Mouse (Mus musculus): ENCODE data around the gene Mmp15. TPM values are rescaled to one million over a fixed set of nuclear protein-coding genes. Genes with fewer than 3 reads are reported as not detected.
"Not testable (repeated sequence)": the region's sequence is repeated elsewhere in the genome, so short reads cannot be mapped to it uniquely, and the experiment has no call there.

The Mmp15 gene
- polyA plus RNA-seq, 1 experiment from 2014 or later, result 21.4 TPM

DNA sequence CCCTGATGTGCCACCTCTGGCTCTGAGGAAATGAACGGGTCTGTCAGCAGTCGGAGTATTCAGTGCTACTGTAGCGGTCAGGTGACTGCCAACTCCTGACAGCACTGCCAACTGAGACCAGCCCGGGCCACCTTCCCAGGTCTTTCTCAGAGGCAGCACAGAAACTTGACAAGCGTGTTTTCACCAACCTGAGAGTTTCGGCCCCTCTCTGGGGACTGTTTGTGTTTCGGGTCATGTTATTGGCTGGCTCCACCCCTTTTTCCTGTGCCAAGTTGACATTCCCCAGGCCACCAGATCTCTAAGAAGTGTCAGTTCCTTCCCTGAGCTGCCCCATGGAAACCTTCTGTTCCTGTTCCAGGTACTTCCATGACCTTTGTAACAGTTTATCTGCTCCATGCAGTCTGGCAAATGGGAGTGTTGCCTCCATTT lies 25.8 kb downstream of the Mmp15 start:
- ATAC-seq (replicated peaks; ENCODE audit: low FRiP score, low TSS enrichment, low read depth) (peak; percentile 70), DNase-seq (ENCODE audit: low spot score) (peak; percentile 71)
- Histone ChIP-seq H3K4me1 (replicated peaks; ENCODE audit: control insufficient read depth, insufficient read depth, low read length) (peaks cover 9% of the 10 kb centered on the region), H3K27ac (ENCODE audit: low read depth) (peak overlapping the region; percentile 72), H3K27me3 (replicated peaks; ENCODE audit: control insufficient read depth, insufficient read depth, low read length) (no peaks in the 10 kb centered on the region), H3K4me3 (ENCODE audit: low read depth, low read length) (no peak overlapping the region), H3K4me2 (ENCODE audit: low read length) (no peak overlapping the region), H3K9me3 (ENCODE audit: control insufficient read depth, low read length) (no peaks in the 10 kb centered on the region), H3K9ac (ENCODE audit: low read length) (no peak overlapping the region), H3K36me3 (ENCODE audit: control insufficient read depth, insufficient read depth, low read length) (no peaks in the 10 kb centered on the region)
- WGBS, result 17% methylated on average over 7 of the region's 7 CpGs

DNA sequence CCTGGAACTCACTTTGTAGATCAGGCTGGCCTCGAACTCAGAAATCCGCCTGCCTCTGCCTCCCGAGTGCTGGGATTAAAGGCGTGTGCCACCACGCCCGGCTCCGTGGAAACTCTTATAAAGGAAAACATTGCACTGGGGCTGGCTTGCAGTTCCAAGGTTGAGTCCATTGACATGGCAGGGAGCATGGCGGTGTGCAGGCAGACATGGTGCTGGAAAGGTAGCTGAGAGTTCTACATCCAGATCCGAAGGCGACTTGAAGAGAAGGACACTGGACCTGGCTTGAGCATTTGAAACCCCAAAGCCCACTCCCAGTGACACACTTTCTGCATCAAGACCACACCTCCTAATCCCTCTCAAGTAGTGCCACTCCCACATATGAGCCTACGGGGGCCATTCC lies 26.9 kb downstream of the Mmp15 start:
- not testable (repeated sequence) for H3K4me2 ChIP-seq (ENCODE audit: low read length); H3K27me3 ChIP-seq (replicated peaks; ENCODE audit: control insufficient read depth, insufficient read depth, low read length); H3K4me1 ChIP-seq (replicated peaks; ENCODE audit: control insufficient read depth, insufficient read depth, low read length); H3K9ac ChIP-seq (ENCODE audit: low read length); ATAC-seq (replicated peaks; ENCODE audit: low FRiP score, low TSS enrichment, low read depth); H3K9me3 ChIP-seq (ENCODE audit: control insufficient read depth, low read length); H3K36me3 ChIP-seq (ENCODE audit: control insufficient read depth, insufficient read depth, low read length); H3K27ac ChIP-seq (ENCODE audit: low read depth); H3K4me3 ChIP-seq (ENCODE audit: low read depth, low read length); DNase-seq (ENCODE audit: low spot score)
- WGBS, result 97% methylated on average over 11 of the region's 11 CpGs

DNA sequence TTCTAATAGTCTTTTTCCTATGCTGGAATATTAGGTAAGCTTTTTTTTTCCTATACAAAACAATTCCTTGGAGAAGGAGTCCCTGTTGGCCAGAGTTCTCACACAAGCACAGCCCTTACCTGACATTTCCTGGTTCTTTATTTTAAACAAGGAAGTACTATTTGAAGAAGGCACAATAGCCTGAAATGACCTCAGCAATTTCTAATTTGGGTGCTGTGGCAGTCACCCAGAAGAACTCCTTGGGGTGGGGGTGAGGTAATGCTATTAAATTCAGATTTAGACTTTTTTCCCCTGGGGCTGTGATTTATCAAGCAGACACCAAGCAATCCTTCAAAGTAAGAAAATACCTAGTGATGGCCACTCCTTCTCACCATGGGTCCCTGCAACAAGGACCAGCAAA lies 28.9 kb downstream of the Mmp15 start:
- no peak for ATAC-seq (replicated peaks; ENCODE audit: low FRiP score, low TSS enrichment, low read depth)
- H3K36me3 ChIP-seq (ENCODE audit: control insufficient read depth, insufficient read depth, low read length), result no peaks in the 10 kb centered on the region
- H3K4me1 ChIP-seq (replicated peaks; ENCODE audit: control insufficient read depth, insufficient read depth, low read length), result peaks cover 9% of the 10 kb centered on the region
- H3K4me3 ChIP-seq (ENCODE audit: low read depth, low read length), result no peak overlapping the region
- no peaks in the 10 kb centered on the region for H3K27me3 ChIP-seq (replicated peaks; ENCODE audit: control insufficient read depth, insufficient read depth, low read length)
- H3K4me2 ChIP-seq (ENCODE audit: low read length), result no peak overlapping the region
- no peak overlapping the region for H3K27ac ChIP-seq (ENCODE audit: low read depth)
- no peak overlapping the region for H3K9ac ChIP-seq (ENCODE audit: low read length)
- DNase-seq (ENCODE audit: low spot score), result no peak
- H3K9me3 ChIP-seq (ENCODE audit: control insufficient read depth, low read length), result no peaks in the 10 kb centered on the region; the same call in 1 of the 2 replicates

DNA sequence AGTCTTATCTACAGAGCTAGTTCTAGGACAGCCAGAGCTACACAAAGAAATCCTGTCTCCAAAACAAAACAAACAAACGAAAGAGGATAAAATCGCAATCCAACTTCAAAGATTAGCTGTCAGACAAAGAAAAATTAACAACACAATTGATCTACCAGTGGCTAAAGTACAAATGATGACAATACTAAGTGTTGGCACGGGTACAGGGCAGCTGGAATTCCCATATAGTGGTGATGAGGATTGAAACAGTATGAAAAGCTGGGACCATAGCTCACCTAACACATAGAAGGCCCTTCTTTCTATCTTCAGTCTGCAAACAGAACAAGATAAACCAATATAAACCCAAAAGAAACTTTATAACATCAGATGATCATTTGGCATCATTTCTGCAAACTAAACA lies 29.5 kb downstream of the Mmp15 start:
- Histone ChIP-seq H3K4me1 (replicated peaks; ENCODE audit: control insufficient read depth, insufficient read depth, low read length) (peaks cover 9% of the 10 kb centered on the region), H3K27me3 (replicated peaks; ENCODE audit: control insufficient read depth, insufficient read depth, low read length) (no peaks in the 10 kb centered on the region), H3K27ac (ENCODE audit: low read depth) (no peak overlapping the region), H3K9me3 (ENCODE audit: control insufficient read depth, low read length) (no peaks in the 10 kb centered on the region; the same call in 1 of the 2 replicates), H3K36me3 (ENCODE audit: control insufficient read depth, insufficient read depth, low read length) (no peaks in the 10 kb centered on the region), H3K9ac (ENCODE audit: low read length) (no peak overlapping the region), H3K4me3 (ENCODE audit: low read depth, low read length) (no peak overlapping the region), H3K4me2 (ENCODE audit: low read length) (no peak overlapping the region)
- no peak for ATAC-seq (replicated peaks; ENCODE audit: low FRiP score, low TSS enrichment, low read depth)
- no peak for DNase-seq (ENCODE audit: low spot score)
- WGBS, result 88% methylated on average over 3 of the region's 3 CpGs

DNA sequence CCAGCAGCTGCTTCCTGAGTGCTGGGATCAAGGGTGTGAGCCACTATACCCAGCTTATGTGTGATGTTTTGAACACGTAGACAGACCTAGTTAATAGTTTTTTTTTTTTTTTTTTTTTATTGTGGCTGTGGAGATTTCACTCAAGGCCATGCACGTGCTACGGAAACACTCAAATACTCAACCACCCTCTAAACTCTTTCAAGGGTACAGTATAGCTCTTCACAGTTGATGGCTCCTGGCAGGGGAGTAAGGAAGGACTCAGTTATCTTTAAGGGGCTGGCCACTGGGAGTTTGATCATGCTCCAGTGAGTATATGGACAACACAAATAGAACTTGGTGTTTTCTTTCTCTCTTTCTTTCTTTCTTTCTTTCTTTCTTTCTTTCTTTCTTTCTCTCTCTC lies 32.4 kb downstream of the Mmp15 start:
- H3K27ac ChIP-seq (ENCODE audit: low read depth), result no peak overlapping the region
- no peaks in the 10 kb centered on the region for H3K36me3 ChIP-seq (ENCODE audit: control insufficient read depth, insufficient read depth, low read length)
- ATAC-seq (replicated peaks; ENCODE audit: low FRiP score, low TSS enrichment, low read depth) (no peak), DNase-seq (ENCODE audit: low spot score) (no peak)
- H3K4me2 ChIP-seq (ENCODE audit: low read length), result no peak overlapping the region
- H3K9ac ChIP-seq (ENCODE audit: low read length), result no peak overlapping the region
- 88% methylated on average over 3 of the region's 3 CpGs for WGBS
- no peaks in the 10 kb centered on the region for H3K27me3 ChIP-seq (replicated peaks; ENCODE audit: control insufficient read depth, insufficient read depth, low read length)
- no peaks in the 10 kb centered on the region for H3K4me1 ChIP-seq (replicated peaks; ENCODE audit: control insufficient read depth, insufficient read depth, low read length)
- H3K9me3 ChIP-seq (ENCODE audit: control insufficient read depth, low read length), result no peaks in the 10 kb centered on the region; the same call in 1 of the 2 replicates
- H3K4me3 ChIP-seq (ENCODE audit: low read depth, low read length), result no peak overlapping the region

DNA sequence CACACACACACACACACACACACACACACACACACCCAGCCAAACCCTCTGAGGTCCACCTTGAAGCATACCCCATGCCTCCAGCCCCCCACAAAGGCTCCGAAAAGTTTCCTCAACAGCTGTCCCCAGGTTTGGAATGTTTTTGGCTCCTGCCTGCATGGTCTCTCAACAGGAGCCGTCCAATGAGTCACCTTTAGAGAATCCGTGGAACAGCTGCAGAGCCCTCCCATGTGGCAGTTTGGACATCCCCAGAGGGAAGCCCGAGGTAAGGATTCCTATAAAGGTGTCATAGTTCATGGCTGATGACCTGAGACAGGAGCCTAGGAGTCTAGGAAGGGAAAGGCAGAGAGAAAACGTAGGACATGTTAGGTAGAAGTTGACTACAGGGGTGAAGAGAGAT lies 34.0 kb downstream of the Mmp15 start:
- no peaks in the 10 kb centered on the region for H3K36me3 ChIP-seq (ENCODE audit: control insufficient read depth, insufficient read depth, low read length)

DNA sequence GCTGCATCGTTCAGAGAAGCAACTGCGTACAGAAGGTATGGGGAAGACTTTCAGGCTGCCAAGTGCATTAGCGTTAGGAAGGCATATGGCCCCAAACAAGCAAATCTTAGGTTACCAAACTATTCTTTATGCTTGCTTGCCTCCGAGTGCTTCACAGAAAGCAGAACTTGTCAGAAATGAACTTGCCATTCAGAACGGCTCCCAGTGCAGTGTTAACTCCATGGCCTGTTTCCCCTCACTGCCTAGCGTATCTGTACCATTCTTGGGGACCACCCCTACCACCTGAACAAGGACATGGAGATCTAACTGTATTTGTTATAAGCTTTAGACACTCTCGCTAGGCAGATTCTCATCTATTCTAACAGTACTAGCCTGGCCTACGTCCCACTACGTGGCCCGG lies 35.2 kb downstream of the Mmp15 start:
- DNase-seq (ENCODE audit: low spot score), result no peak
- no peaks in the 10 kb centered on the region for H3K4me1 ChIP-seq (replicated peaks; ENCODE audit: control insufficient read depth, insufficient read depth, low read length)
- WGBS, result 87% methylated on average over 10 of the region's 10 CpGs
- no peaks in the 10 kb centered on the region for H3K27me3 ChIP-seq (replicated peaks; ENCODE audit: control insufficient read depth, insufficient read depth, low read length)
- no peaks in the 10 kb centered on the region for H3K36me3 ChIP-seq (ENCODE audit: control insufficient read depth, insufficient read depth, low read length)
- H3K4me3 ChIP-seq (ENCODE audit: low read depth, low read length), result no peak overlapping the region
- no peaks in the 10 kb centered on the region; the same call in 1 of the 2 replicates for H3K9me3 ChIP-seq (ENCODE audit: control insufficient read depth, low read length)
- H3K9ac ChIP-seq (ENCODE audit: low read length), result no peak overlapping the region
- no peak for ATAC-seq (replicated peaks; ENCODE audit: low FRiP score, low TSS enrichment, low read depth)
- H3K27ac ChIP-seq (ENCODE audit: low read depth), result no peak overlapping the region
- no peak overlapping the region for H3K4me2 ChIP-seq (ENCODE audit: low read length)

More for the DNA sequence above, 34.0 kb downstream of the Mmp15 start:
- Histone ChIP-seq H3K27me3 (replicated peaks; ENCODE audit: control insufficient read depth, insufficient read depth, low read length) (no peaks in the 10 kb centered on the region), H3K27ac (ENCODE audit: low read depth) (no peak overlapping the region), H3K9me3 (ENCODE audit: control insufficient read depth, low read length) (no peaks in the 10 kb centered on the region; the same call in 1 of the 2 replicates), H3K4me2 (ENCODE audit: low read length) (no peak overlapping the region), H3K4me3 (ENCODE audit: low read depth, low read length) (no peak overlapping the region), H3K4me1 (replicated peaks; ENCODE audit: control insufficient read depth, insufficient read depth, low read length) (no peaks in the 10 kb centered on the region), H3K9ac (ENCODE audit: low read length) (no peak overlapping the region)
- ATAC-seq (replicated peaks; ENCODE audit: low FRiP score, low TSS enrichment, low read depth) (no peak), DNase-seq (ENCODE audit: low spot score) (no peak)
- WGBS, result 62% methylated on average over 5 of the region's 5 CpGs

DNA sequence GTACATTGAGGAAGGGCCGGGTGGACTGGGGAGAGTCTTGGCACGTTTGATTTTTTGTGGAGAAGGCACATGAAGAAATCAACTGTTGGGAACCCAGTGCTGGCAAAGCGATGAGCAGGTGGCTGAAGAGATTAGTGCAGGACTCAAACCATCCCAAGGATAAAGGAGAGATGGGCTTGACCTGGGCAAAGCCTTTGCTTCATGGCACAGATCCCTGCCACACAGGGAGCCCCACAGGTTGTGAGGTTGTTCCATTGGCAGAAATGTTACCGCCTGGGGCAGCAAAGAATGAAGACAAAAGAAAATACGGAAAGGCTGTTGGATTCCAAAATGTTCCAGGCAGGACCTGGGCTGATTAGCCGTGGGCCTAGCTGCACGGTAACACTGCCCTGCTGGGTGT lies 35.9 kb downstream of the Mmp15 start:
- H3K4me1 ChIP-seq (replicated peaks; ENCODE audit: control insufficient read depth, insufficient read depth, low read length), result no peaks in the 10 kb centered on the region
- no peak overlapping the region for H3K27ac ChIP-seq (ENCODE audit: low read depth)
- DNase-seq (ENCODE audit: low spot score), result no peak
- H3K4me2 ChIP-seq (ENCODE audit: low read length), result no peak overlapping the region
- no peak overlapping the region for H3K9ac ChIP-seq (ENCODE audit: low read length)
- H3K36me3 ChIP-seq (ENCODE audit: control insufficient read depth, insufficient read depth, low read length), result no peaks in the 10 kb centered on the region
- H3K4me3 ChIP-seq (ENCODE audit: low read depth, low read length), result no peak overlapping the region
- no peak for ATAC-seq (replicated peaks; ENCODE audit: low FRiP score, low TSS enrichment, low read depth)
- WGBS, result 79% methylated on average over 7 of the region's 7 CpGs
- no peaks in the 10 kb centered on the region; the same call in 1 of the 2 replicates for H3K9me3 ChIP-seq (ENCODE audit: control insufficient read depth, low read length)
- no peaks in the 10 kb centered on the region for H3K27me3 ChIP-seq (replicated peaks; ENCODE audit: control insufficient read depth, insufficient read depth, low read length)

DNA sequence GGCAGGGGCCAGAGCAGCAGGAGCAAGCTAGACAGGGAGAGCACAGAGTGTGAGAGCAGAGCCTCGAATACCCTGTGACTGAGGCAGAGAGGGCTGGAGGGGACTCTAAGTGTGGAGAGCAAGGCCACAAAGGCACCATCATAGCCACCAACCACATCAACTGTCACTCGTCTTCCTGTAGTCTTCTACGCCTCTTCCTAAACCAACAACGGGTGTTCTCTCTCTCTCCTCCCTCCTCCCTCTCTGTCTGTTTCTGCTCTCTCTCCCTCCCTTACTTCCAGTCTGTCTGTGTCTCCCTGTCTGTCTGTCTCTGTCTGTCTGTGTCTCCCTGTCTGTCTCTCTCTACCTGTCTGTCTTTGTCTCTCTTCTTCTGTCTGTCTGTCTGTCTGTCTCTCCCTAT lies 38.2 kb downstream of the Mmp15 start:
- peaks cover 3% of the 10 kb centered on the region; the same call in 1 of the 2 replicates for H3K4me1 ChIP-seq (replicated peaks; ENCODE audit: control insufficient read depth, insufficient read depth, low read length)
- H3K4me2 ChIP-seq (ENCODE audit: low read length), result no peak overlapping the region
- H3K9me3 ChIP-seq (ENCODE audit: control insufficient read depth, low read length), result no peaks in the 10 kb centered on the region
- no peak overlapping the region for H3K27ac ChIP-seq (ENCODE audit: low read depth)
- ATAC-seq (replicated peaks; ENCODE audit: low FRiP score, low TSS enrichment, low read depth) (no peak), DNase-seq (ENCODE audit: low spot score) (no peak)
- H3K9ac ChIP-seq (ENCODE audit: low read length), result no peak overlapping the region
- no peaks in the 10 kb centered on the region for H3K27me3 ChIP-seq (replicated peaks; ENCODE audit: control insufficient read depth, insufficient read depth, low read length)
- H3K36me3 ChIP-seq (ENCODE audit: control insufficient read depth, insufficient read depth, low read length), result no peaks in the 10 kb centered on the region
- H3K4me3 ChIP-seq (ENCODE audit: low read depth, low read length), result no peak overlapping the region
- WGBS, result 60% methylated on average over 4 of the region's 4 CpGs
